Mouse (Mus musculus) A20 (cell line): ENCODE measurements around the gene Pask.
"Not testable (repeated sequence)": the region's sequence is repeated elsewhere in the genome, so short reads cannot be mapped to it uniquely, and the experiment has no call there.

Source experiments
- DNase-seq: peaks from one replicate; pipeline ENCODE4 v3.0.0-alpha.2; 2011; ENCODE audit warnings: low read depth, low spot score

The Pask gene

DNA sequence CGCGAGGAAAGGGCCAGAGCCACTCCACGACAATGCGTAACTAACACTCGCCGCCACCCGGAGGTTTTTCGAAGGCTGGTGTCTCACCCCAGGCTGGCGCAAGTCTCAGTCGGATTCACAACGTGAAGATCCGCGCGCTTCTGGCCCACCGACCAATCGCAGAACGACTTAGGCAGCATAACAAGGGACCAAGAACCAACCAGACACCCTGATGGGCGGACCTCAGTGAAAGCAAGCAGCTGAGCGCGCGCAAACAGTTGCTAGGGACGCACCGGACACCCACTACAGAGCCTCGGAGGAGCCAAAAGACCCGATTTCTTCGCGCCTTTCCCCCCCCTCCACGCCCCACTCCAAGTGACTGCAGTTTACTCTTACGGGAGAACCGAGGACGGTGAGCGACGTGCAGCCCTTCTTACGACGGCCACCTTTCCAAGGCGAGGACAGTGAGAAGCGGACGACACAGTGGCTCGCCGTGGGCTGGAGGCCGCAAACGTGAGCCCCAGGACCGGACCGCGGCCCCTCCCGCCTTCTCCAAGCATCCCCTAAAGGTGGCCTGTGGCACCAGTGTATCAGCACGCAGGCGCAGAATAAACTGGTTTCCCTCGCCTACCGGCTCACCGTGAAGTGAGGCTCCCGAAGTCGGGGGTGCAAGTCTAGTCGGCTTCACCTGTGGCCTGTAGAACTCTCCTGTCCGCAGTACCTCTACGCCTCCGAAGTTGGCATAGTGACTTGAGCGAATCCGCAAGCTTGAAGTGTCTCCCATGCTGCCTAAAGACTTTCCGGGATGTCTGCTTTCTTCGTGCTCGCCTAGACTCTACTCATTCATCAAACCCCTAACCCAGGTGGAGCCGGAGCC is at the start of gene Pask, which contains the start of gene Ppp1r7:
Pask (minus strand) TSS at position 835 of the 856 bp plus-strand sequence.
Ppp1r7 (plus strand) TSS at position 207 of the 856 bp plus-strand sequence.
- peak; percentile 98 for DNase-seq

DNA sequence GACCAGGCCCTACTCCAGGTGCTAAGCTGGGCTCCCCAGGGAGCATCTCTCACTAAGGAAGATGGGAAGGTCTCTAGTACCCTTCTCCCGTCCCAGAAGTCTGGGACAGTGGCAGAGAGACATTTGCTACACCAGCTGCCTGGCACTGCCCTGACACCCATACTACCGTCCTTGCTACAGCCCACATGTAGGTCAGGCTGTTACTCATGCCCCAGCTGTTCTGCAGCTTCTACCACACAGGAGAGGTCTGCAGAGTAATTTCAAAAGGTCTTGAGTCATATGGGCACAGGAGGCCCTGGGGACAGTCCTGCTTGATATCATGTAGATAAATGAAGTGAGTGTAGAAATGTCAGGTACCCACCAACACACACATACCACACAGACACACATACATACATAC is 45.6 kb upstream of the Pask start:
- DNase-seq = no peak

DNA sequence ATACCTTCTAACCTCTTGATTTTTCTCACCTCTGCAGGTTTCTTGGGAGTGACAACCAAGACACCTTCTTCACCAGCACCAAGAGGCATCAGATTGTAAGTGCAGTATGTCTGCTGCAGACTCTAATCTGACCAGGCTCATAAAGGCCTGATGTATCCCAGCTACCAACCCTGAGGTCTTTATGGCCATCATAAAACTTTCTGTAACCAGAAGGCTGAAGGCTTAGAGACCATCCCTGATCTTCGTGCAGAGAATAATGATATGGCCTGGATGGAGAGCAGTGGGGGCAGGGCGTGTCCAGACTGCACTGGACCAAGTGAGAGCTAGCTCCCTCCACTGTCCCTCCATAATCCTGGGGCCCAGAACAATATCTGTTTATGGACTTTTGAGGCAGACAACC is 43.9 kb upstream of the Pask start:
- DNase-seq = no peak

DNA sequence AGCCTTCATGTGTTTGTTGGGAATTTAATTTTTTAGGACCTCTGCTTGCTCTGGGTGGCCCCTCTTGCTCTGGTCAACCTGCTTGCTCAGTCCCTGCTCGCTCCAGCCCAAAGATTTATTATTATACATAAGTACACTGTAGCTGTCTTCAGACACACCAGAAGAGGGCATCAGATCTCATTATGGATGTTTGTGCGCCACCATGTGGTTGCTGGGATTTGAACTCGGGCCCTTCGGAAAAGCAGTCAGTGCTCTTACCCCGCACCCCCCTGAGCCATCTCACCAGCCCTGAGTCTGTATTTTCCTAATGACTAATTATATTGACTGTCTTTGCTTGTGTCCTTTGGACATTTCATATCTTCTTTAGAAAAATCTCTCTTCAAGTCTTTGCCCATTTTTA is 35.8 kb upstream of the Pask start:
- peak; percentile 23 for DNase-seq

DNA sequence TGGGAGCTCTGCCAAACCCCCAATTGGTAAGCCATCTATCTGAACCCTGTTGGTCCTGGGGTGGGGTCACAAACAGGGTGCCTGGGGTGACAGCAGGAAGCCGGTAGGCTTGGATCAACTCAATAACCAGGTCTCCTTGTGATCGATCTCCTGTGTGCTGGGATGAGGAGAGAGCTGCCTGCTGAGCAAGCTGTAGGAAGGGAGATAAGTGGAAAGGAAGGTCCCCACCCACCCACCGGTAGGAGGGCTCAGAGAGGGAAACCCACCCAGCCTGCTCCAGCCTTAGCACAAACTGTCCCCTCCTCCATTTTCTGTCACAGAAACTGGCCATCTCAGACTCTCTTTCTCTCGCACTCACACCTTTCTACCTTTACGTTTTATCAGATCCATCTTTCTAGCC is 34.0 kb upstream of the Pask start:
- no peak for DNase-seq

DNA sequence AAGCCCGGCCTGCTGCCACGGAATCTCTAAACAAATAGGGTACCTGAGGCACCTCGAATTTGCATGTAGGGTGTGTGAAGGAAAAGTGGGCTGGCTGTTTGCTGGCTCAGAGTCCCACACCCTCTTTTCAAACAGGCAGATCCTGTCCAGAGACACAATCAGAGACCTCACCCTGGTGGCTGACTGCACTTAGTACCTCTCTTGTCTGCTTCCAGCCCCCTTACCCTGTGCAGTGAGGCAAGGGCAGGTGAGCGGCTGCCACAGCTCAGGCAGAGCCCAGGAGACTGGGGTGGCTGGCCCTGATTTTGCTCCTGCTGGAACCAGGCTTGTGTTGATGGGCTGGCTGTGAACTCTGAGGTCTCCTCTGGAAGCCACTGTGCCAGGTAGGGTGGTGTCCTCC is 30.4 kb upstream of the Pask start, which contains the start of gene Ano7:
Ano7 (plus strand) TSS at position 266 of the 400 bp plus-strand sequence.
- no peak for DNase-seq

DNA sequence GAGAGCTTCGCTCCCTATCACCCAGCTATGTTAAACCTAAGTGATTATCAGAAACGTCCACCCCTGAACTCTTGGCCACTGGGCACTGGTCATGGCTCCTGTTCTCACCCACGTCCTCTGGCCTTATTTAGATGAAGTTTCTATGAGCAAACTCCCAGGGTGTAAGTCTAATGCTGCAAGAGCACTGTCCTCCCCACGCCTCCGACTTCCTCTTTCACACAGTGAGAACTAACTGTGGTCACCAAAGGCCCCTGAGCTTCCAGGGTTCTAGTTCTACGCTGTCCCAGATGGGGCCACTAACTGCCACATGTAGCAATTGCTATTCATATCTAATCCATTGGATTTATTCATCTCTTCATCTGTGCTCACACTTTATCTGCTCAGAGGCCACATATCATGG is 22.4 kb upstream of the Pask start:
- no peak for DNase-seq

DNA sequence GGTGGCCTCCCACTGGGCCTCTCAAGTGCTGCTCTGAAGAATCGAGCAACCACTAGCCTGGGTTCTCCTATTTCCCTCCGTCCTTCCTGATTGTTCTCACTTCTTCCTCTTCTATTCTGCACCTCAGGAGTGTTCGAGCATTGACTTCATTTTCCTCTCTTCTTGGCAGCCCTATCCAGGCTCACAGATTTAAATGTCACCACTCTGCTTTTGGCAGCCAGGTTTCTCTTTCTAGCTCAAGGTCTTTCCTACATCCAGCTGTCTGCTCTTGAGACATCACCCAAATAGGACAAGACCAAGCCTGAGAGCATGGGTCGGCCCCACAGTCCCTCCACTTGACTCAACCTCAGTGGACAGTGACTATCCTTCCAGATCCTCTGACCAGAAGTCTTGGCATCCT is 19.4 kb upstream of the Pask start:
- DNase-seq = no peak

DNA sequence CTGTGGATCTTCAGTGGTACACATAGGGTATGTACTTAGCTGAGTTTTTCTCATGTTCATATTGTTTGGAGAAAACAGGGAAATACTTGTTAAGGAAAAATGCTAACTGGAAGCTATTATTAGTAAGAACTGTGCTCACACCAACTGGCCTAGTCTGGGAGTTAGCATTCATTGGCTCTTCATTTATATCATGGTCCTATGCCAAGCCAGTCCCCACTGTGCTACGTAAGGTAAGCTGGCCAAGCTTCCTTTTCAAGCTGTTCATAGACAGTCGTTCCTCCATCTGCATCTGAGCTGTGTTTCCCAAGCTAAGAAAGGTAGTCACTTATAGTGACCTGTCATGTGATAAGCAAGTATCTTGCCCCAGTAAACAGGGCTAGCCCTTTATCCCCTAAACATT is 9.4 kb upstream of the Pask start:
- DNase-seq = no peak

DNA sequence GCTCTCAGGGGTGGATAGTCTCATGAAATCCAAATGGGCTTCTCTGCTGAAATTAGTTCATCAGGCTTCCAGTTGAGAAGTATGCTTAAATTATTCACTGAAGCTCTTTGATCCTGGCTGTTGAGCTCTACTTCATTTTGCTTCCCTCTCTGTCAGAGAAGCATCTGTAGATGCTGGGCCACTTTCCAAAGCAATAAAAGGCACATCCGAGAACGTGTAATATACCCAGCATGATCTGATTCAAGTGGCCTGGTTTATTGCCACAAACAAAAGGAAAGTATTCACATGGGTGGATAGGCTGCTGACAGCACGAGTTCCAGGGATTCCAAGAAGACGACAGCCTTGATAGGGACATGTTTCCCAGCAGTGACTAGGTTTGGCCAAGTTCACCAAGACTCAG is 6.4 kb upstream of the Pask start:
- no peak for DNase-seq

DNA sequence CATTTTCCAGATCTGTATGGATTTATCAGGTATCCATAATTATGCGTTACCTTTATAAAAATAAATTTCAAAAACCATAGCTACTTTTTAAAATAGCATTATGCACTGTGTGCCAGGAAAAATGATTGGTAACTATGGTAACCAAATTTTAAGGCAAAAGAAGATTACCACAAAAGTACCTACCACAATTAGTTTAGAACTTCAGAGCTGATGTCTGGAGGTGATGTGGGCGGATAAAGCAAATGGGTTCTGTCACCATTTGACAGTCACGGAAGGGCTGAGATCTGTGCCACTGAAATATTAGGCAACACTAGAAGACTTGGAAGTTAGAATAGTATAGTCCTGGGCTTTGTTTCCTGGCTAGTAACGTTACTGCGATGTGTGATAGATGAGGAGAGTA is 3.9 kb upstream of the Pask start:
- no peak for DNase-seq

DNA sequence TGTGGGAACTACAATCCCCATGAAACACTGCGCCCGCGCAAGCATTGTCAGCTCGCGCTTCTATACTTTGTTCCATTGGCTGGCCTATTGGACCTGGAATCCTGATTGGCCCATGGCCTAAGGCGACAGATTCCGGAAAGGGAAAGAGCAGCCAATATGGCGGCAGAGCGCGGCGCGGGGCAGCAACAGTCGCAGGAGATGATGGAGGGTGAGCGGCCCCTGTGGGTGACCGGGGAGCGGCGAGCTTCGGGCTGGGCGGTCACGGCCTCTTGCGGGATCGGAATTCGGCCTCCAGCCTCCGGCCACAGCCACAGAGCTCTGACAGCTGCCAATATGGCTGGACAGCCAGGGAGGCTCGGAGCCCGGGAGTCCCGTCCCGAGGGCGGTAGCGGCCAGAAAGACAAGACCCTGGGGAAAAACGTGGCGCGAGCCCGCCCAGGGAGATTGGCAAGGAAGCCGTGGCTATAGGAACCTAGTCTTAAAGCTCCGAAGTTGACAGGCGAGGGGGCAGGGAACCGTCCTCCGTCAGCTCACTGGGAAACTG is 294 bp upstream of the Pask start:
- DNase-seq = peak; percentile 95

DNA sequence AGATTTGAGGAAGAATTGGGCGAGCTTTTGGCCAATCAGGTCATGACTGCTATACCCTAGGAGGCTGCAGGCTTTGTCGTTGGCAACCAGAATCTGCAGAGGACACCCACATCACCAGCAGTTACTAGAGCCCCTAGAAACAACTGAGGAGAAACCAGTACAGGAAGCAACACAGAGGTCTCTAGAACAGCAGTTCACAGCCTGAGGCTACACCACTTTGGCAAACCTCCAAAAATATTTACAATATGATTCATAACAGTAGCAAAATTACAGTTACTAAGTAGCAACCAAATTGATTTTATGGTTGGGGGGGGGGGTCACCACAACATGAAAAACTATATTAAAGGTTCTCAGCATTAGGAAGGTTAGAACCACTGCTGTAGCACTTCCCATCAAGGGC is 8.7 kb downstream of the Pask start:
- no peak for DNase-seq

DNA sequence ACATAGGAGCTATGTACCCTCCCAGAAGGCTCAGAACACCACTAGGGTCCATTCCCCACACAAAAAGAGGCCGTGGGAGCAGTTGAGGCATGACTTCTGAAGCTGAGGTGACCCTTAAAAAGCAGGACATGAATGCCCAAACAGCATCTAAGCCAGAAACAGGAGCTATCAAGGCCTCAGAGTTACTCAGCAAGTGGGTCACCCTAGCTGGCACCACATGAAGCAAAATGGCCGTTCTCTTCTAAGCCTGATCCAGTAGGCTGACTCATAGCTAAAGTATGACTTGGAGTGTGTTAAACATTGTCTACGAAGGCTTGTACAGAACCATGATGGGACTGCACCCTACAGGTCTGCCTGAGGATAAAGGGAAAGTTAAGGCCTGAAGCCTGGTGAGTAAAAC is 16.8 kb downstream of the Pask start:
- DNase-seq = no peak

DNA sequence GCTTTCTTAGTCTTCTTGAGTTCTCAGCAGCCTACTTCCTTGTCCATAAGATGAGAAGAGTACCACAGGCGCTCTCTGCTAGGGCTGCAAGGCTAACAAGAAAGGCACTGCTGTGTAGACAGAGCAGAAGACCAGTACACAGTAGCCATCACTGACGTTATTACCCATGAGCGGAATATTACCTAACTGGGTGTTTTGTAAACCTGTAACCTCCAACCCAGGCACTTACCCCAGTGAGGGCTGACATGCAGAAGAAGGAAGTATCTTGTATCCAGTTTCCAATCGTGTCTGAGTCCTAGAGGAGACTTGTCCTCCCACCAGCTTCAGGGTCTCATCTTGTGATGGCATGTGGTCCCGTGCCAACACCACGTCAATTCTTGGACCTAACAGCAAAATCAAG is 19.3 kb downstream of the Pask start:
- no peak for DNase-seq

DNA sequence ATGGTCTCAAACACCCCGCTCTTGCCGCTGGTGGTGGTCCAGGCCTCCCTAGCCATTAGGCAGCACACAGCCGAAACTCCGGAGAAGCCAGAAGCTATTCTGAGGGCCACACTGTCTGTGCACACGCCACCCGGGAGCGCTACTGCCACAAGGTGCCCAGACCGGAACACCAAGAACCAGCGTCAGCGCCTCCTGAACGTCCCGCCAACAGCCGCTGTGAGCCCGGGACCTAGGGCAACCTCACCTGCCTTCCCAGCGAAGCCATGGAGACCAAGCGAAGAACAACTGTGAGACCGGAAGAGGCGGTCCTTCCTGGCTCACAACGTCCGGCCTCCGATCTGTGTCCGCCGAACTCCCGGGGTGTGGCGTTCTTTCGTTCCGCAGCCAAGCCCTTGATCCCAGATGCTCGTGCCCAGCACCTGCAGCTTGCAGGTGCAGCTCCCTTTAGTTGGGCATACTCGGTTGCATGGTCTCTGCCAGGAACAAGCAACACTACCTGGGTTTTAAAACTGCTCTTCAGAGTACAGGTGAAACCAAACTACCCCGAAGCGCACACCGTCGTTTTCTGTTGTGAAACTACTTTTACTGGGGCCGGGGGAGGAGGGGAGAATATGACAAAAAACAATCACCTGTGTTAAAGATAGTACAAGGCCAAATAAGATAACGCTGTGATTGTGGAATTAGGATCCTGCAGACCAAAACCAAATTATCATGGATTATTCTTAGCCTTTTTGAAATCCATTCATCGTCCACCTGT is 37.5 kb downstream of the Pask start, which contains the start of gene Mterf4:
Mterf4 (minus strand) TSS at position 335 of the 757 bp plus-strand sequence.
- peak; percentile 92 for DNase-seq

DNA sequence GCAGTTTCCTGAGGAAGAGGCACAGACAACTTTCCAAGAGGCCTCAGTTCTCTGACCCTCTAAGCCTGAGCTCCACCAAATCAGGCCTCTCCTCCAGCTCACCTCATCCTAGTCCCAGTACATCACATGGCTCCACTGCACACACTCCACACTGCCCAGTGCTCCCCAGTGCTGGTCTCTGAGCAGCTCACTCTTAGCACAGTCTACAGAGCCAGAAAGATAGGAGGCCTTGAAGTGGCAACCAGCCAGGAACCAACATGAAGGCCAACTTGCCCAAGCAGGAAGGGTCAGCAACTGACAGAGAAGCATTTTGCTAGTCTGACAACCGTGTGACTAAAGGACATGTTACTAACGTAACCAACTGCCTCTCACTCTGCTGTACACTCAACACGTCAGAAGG is 42.7 kb downstream of the Pask start:
- no peak for DNase-seq

DNA sequence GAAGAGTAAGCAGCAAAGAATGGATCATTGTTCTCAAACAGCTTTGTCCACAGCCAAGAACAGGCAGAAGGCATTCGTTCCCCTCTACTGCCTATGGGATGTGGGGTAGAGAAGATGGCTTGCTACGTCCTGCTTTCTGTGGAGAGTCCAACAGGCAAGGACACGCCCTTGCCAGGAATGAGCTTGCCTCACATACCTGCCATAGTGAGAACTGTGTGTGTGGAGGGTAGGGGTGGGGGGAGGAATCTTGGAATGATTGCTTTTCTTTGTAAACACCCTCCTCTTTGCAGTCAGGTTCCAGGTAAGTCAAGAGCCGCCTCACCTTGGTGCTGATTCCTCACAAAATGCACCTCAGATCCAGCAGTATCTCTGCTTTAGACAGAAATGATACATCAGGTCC is 43.5 kb downstream of the Pask start:
- DNase-seq = no peak

DNA sequence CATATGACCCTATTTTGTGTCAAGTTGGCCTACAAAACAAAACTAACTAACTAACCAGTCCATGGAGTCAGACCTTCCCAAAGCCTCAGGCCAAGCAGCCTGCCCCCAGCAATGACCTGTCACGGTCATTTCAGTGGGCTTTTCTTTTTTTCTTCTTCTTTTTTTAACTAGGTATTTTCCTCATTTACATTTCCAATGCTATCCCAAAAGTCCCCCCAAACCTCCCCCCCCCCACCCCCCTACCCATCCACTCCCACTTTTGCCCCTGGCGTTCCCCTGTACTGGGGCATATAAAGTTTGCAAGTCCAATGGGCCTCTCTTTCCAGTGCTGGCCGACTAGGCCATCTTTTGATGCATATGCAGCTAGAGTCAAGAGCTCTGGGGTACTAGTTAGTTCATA is 48.8 kb downstream of the Pask start:
- not testable (repeated sequence) for DNase-seq

DNA sequence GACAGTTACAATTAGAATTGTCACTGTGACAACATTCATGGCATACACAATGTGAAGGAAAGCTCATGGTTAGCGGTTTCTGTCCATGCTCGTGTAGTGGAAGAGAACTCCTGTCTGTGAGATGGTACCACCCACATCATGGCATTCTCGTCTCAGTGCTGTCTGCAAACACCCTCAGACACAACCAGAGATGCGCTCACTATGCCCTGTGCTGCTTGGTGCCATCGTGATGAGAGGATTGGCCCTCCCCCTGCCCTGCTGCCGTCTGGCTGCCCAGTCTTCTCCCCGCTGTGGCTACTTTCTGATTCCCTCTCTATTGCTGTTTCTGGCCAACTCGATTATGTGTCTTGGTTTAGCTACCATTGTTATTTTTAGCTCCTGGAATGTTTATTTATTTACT is 51.3 kb downstream of the Pask start:
- no peak for DNase-seq

DNA sequence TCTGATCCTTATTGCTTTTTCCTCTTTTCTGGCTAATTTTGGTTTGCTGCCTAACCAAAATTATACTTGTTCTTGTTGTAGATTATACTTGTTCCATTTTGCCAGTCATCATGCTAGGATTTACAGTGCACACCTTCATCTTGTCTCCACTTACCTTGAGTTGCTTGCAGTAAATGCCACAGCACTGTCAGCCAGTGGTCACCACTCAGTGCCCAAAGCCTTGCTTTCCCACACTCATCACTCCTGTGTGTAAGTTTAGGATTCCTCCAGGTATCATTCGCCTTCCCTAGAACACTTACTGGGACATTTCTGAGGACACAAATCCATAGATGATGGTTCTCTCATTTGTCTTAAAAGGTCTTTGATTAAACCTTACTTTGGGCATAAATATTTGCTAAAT is 51.7 kb downstream of the Pask start:
- no peak for DNase-seq

DNA sequence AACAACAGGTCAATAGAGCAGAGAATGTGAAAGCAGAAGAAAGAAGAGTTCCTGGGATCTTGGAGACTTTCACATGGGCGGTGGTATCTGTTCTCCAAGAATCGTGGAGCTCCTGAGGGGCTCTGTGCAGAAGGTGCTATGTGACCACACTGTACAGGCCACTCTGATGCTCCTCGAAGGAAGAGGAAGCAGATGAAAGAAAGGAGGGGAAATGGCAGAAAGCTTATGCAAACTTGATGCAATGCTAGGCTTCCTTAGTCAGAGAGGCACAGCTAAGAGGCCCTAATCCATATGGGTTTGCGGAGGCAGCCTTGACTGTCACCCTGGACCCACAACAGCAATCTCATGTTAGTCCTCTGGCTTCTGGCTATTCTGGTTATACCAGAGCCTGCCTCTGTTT is 52.3 kb downstream of the Pask start:
- DNase-seq = no peak
